Mouse (Mus musculus) neural tube, embryonic 13.5 days (tissue): ENCODE measurements at regions not wholly inside any gene's neighbourhood (a gene's known extent, or its start where the extent isn't known, plus 50 kb on each side); places are given as distances from the start of the nearest gene placed in this dataset.

Source experiments
- ATAC-seq: fragments of 200-750 bp; cut with Nextera tagmentation; 2 replicates; pipeline ENCODE4 v1.8.0; 2017; ENCODE audit warnings: low read depth, mild to moderate bottlenecking, moderate TSS enrichment, moderate library complexity
- H3K27ac ChIP-seq: fragments of 300-500 bp; sonication (generic); replicated peaks from 2 replicates; pipeline ENCODE4 v1.5.1; 2015; ENCODE audit warnings: moderate library complexity, mild to moderate bottlenecking, inconsistent platforms
- H3K27me3 ChIP-seq: fragments of 300-500 bp; sonication (generic); 2 replicates; pipeline ENCODE4 v1.6.1; 2015; ENCODE audit warnings: mild to moderate bottlenecking, inconsistent platforms
- H3K36me3 ChIP-seq: fragments of 300-500 bp; sonication (generic); 2 replicates; pipeline ENCODE4 v1.6.1; 2015; ENCODE audit warnings: mild to moderate bottlenecking, inconsistent platforms
- H3K4me1 ChIP-seq: fragments of 300-500 bp; sonication (generic); replicated peaks from 2 replicates; pipeline ENCODE4 v1.6.1; 2015; ENCODE audit warnings: inconsistent platforms
- H3K4me2 ChIP-seq: fragments of 300-500 bp; sonication (generic); 2 replicates; pipeline ENCODE4 v1.6.1; 2015; ENCODE audit warnings: inconsistent platforms, mild to moderate bottlenecking, moderate library complexity
- H3K4me3 ChIP-seq: fragments of 300-500 bp; sonication (generic); 2 replicates; pipeline ENCODE4 v1.5.1; 2015; ENCODE audit warnings: mild to moderate bottlenecking, inconsistent platforms
- H3K9ac ChIP-seq: fragments of 300-500 bp; sonication (generic); 2 replicates; pipeline ENCODE4 v1.6.1; 2015; ENCODE audit warnings: moderate library complexity, mild to moderate bottlenecking, inconsistent platforms
- H3K9me3 ChIP-seq: fragments of 300-500 bp; sonication (generic); 2 replicates; pipeline ENCODE4 v1.6.1; 2016; ENCODE audit warnings: inconsistent platforms
- WGBS: fragments of 180-500 bp; shearing (Covaris S2); methylation state at CpG from one replicate; pipeline ENCODE4 v1.1.7; 2015; 5-methylcytosine and 5-hydroxymethylcytosine counted together

- 87% methylated on average over 4 of the region's 4 CpGs for WGBS
- no peak for ATAC-seq
- no peaks in the 10 kb centered on the region for H3K27me3 ChIP-seq
Measured at GRCm38 (mm10) chr11:33061570-33061969, 85.6 kb downstream of the Fgf18 start.

GRCm38 (mm10) chr11:33060352-33060751, 86.8 kb downstream of the Fgf18 start:
- no peak overlapping the region for H3K27ac ChIP-seq
- no peaks in the 10 kb centered on the region for H3K9me3 ChIP-seq
- no peak overlapping the region for H3K9ac ChIP-seq
- H3K4me1 ChIP-seq: no peaks in the 10 kb centered on the region
- H3K27me3 ChIP-seq: no peaks in the 10 kb centered on the region
- H3K4me2 ChIP-seq: no peak overlapping the region
- 83% methylated on average over 3 of the region's 3 CpGs for WGBS
- no peaks in the 10 kb centered on the region for H3K36me3 ChIP-seq
- ATAC-seq: no peak
- no peak overlapping the region for H3K4me3 ChIP-seq

More at GRCm38 (mm10) chr11:33061570-33061969, 85.6 kb downstream of the Fgf18 start:
- Histone ChIP-seq H3K4me1 (no peaks in the 10 kb centered on the region), H3K36me3 (no peaks in the 10 kb centered on the region), H3K4me3 (no peak overlapping the region), H3K4me2 (no peak overlapping the region), H3K9me3 (no peaks in the 10 kb centered on the region), H3K27ac (no peak overlapping the region), H3K9ac (no peak overlapping the region)

GRCm38 (mm10) chr11:33050216-33050615, 97.0 kb downstream of the Fgf18 start:
- H3K4me3 ChIP-seq: no peak overlapping the region
- 83% methylated on average over 12 of the region's 12 CpGs for WGBS
- H3K4me2 ChIP-seq: no peak overlapping the region
- H3K9ac ChIP-seq: no peak overlapping the region
- H3K9me3 ChIP-seq: no peaks in the 10 kb centered on the region
- no peaks in the 10 kb centered on the region for H3K36me3 ChIP-seq
- H3K4me1 ChIP-seq: no peaks in the 10 kb centered on the region
- no peak for ATAC-seq
- no peak overlapping the region for H3K27ac ChIP-seq
- no peaks in the 10 kb centered on the region for H3K27me3 ChIP-seq

GRCm38 (mm10) chr11:33039854-33040792, 107.1 kb downstream of the Fgf18 start:
- H3K27me3 ChIP-seq: no peaks in the 10 kb centered on the region
- no peak for ATAC-seq
- 72% methylated on average over 10 of the region's 10 CpGs for WGBS

GRCm38 (mm10) chr11:33036367-33036766, 110.8 kb downstream of the Fgf18 start:
- Histone ChIP-seq H3K36me3 (no peaks in the 10 kb centered on the region), H3K9me3 (no peaks in the 10 kb centered on the region), H3K4me2 (no peak overlapping the region), H3K4me3 (no peak overlapping the region), H3K9ac (no peak overlapping the region), H3K4me1 (no peaks in the 10 kb centered on the region), H3K27me3 (no peaks in the 10 kb centered on the region), H3K27ac (no peak overlapping the region)
- WGBS: 94% methylated on average over 4 of the region's 4 CpGs
- no peak for ATAC-seq

More at GRCm38 (mm10) chr11:33039854-33040792, 107.1 kb downstream of the Fgf18 start:
- no peaks in the 10 kb centered on the region for H3K9me3 ChIP-seq
- no peak overlapping the region for H3K9ac ChIP-seq
- no peak overlapping the region for H3K27ac ChIP-seq
- H3K4me1 ChIP-seq: no peaks in the 10 kb centered on the region
- no peak overlapping the region for H3K4me3 ChIP-seq
- H3K36me3 ChIP-seq: no peaks in the 10 kb centered on the region
- no peak overlapping the region for H3K4me2 ChIP-seq

- Histone ChIP-seq H3K4me3 (no peak overlapping the region), H3K27ac (no peak overlapping the region), H3K27me3 (no peaks in the 10 kb centered on the region), H3K9ac (no peak overlapping the region), H3K4me2 (no peak overlapping the region), H3K9me3 (no peaks in the 10 kb centered on the region), H3K4me1 (no peaks in the 10 kb centered on the region), H3K36me3 (no peaks in the 10 kb centered on the region)
- no peak for ATAC-seq
Measured at GRCm38 (mm10) chr11:33028920-33029319, 118.3 kb downstream of the Fgf18 start.

- WGBS: 94% methylated on average over 6 of the region's 6 CpGs
- Histone ChIP-seq H3K4me2 (no peak overlapping the region), H3K36me3 (no peaks in the 10 kb centered on the region), H3K4me1 (no peaks in the 10 kb centered on the region), H3K4me3 (no peak overlapping the region), H3K27ac (no peak overlapping the region), H3K9me3 (no peaks in the 10 kb centered on the region), H3K9ac (no peak overlapping the region), H3K27me3 (no peaks in the 10 kb centered on the region)
- no peak for ATAC-seq
Measured at GRCm38 (mm10) chr11:33027121-33027520, 120.1 kb downstream of the Fgf18 start.

- Histone ChIP-seq H3K4me1 (no peaks in the 10 kb centered on the region), H3K4me3 (no peak overlapping the region), H3K27me3 (no peaks in the 10 kb centered on the region), H3K9me3 (no peaks in the 10 kb centered on the region), H3K4me2 (no peak overlapping the region), H3K36me3 (no peaks in the 10 kb centered on the region), H3K9ac (no peak overlapping the region), H3K27ac (no peak overlapping the region)
- no peak for ATAC-seq
- WGBS: 79% methylated on average over 17 of the region's 17 CpGs
Measured at GRCm38 (mm10) chr11:33013229-33014185, 133.7 kb downstream of the Fgf18 start.

- Histone ChIP-seq H3K9ac (no peak overlapping the region), H3K27ac (no peak overlapping the region), H3K27me3 (no peaks in the 10 kb centered on the region), H3K4me2 (no peak overlapping the region), H3K36me3 (no peaks in the 10 kb centered on the region), H3K9me3 (no peaks in the 10 kb centered on the region), H3K4me1 (no peaks in the 10 kb centered on the region), H3K4me3 (no peak overlapping the region)
- no peak for ATAC-seq
- WGBS: 87% methylated on average over 14 of the region's 14 CpGs
Measured at GRCm38 (mm10) chr11:33012384-33013160, 134.6 kb downstream of the Fgf18 start.

GRCm38 (mm10) chr11:33008611-33009010, 138.6 kb downstream of the Fgf18 start:
- Histone ChIP-seq H3K9ac (no peak overlapping the region), H3K4me2 (no peak overlapping the region), H3K27me3 (no peaks in the 10 kb centered on the region), H3K9me3 (no peaks in the 10 kb centered on the region), H3K36me3 (no peaks in the 10 kb centered on the region), H3K27ac (no peak overlapping the region), H3K4me3 (no peak overlapping the region), H3K4me1 (peaks cover 15% of the 10 kb centered on the region)
- no peak for ATAC-seq

GRCm38 (mm10) chr11:33007826-33008530, 139.2 kb downstream of the Fgf18 start:
- Histone ChIP-seq H3K4me3 (no peak overlapping the region), H3K27me3 (no peaks in the 10 kb centered on the region), H3K4me1 (peaks cover 15% of the 10 kb centered on the region), H3K4me2 (no peak overlapping the region), H3K27ac (no peak overlapping the region), H3K9me3 (no peaks in the 10 kb centered on the region), H3K9ac (no peak overlapping the region), H3K36me3 (no peaks in the 10 kb centered on the region)
- ATAC-seq: no peak
- 93% methylated on average over 11 of the region's 11 CpGs for WGBS
